Mouse (Mus musculus) thymus, adult 2 months (tissue): ENCODE results near the gene Shb.

Experiments used
- CTCF ChIP-seq: fragments of 200-500 bp; IDR thresholded peaks from 2 replicates; pipeline ENCODE4 v1.5.1; 2012; ENCODE audit warnings: mild to moderate bottlenecking, control low read depth, low read length, moderate library complexity, borderline replicate concordance; ENCODE audit not compliant: control insufficient read depth, poor library complexity, insufficient read depth; ENCODE audit errors: extremely low read depth
- POLR2A ChIP-seq: fragments of 200-500 bp; IDR thresholded peaks from 2 replicates; pipeline ENCODE4 v1.6.1; 2012; ENCODE audit warnings: mild to moderate bottlenecking, low read length, control low read depth, moderate library complexity; ENCODE audit not compliant: control insufficient read depth, poor library complexity, insufficient read depth; ENCODE audit errors: extremely low read depth

GRCm38 (mm10) chr4:45522956-45523355 is 9.3 kb downstream of the Shb start:
- TF ChIP-seq POLR2A (no peak), CTCF (no peak)
